Mouse (Mus musculus): Measurements from ENCODE around the gene Xlr3c.

DNA sequence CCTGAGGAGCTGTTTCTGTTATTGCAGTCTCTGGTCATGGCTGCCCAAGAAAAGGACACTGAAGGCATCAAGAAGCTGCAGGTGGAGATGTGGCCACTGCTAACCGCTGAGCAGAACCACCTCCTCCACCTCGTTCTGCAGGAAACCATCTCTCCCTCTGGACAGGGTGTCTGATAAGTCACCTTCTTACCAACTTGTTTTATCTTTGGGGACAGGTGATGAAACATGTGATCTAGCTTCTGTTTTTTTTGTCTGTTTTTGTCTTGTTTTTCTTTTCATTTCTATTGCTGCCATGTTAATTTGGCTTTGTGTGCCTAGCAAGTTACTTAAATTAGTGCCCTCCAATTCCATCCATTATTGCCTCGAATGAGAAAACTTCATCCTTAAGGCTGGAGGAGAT, 35.9 kb downstream of the Xlr3c start:
- TF ChIP-seq POLR2A (IDR thresholded peaks at IDR 0.05; ENCODE audit: low read depth, low read length) = no peak
- no peak for TF ChIP-seq CTCF (IDR thresholded peaks at IDR 0.05; ENCODE audit: extremely low read depth, insufficient read depth, insufficient read length, insufficient replicate concordance)

Measured in spleen, adult 2 months (tissue).